Mouse (Mus musculus) monocyte, adult 5-6 weeks (primary cell): Measurements from ENCODE around the gene Plekhm3. TPM values are rescaled to one million over a fixed set of nuclear protein-coding genes. Genes with fewer than 3 reads are reported as not detected.

Experiments
- ATAC-seq: fragments of 153-309, 156-312 bp; replicated peaks from 2 replicates; pipeline ENCODE4 v1.8.0; 2017; ENCODE audit warnings: mild to moderate bottlenecking; ENCODE audit not compliant: low TSS enrichment, insufficient number of reproducible peaks, severe bottlenecking, poor library complexity, low FRiP score
- total RNA-seq: library from RNA; stranded (forward); fragments of 200-1000, 200-491, 200-594 nt; gene quantifications from 3 replicates; pipeline ENCODE4 v1.2.3, GENCODE M21; 2017

The Plekhm3 gene
- total RNA-seq, 1 experiment from 2014 or later: 34.9 TPM

DNA sequence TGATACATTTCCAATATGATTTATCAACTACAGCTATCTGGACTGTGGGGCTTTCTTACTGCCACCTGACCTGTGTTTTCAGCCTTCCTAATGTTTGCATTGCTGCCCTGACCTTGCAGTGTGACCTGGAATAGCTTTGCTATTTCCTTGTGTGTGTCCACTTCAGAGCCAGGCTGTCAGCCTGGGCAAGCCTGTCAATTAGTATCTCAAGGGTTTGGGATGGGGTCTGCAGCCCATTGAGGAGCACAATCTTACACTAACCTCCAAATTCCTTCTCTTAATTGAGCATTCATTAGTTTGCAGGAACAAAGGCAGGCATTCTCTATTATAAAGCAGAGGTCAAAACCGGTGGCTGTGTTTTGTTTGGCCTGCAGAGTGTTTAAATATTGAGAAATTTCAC is 107.6 kb downstream of the Plekhm3 start:
- no peak for ATAC-seq

DNA sequence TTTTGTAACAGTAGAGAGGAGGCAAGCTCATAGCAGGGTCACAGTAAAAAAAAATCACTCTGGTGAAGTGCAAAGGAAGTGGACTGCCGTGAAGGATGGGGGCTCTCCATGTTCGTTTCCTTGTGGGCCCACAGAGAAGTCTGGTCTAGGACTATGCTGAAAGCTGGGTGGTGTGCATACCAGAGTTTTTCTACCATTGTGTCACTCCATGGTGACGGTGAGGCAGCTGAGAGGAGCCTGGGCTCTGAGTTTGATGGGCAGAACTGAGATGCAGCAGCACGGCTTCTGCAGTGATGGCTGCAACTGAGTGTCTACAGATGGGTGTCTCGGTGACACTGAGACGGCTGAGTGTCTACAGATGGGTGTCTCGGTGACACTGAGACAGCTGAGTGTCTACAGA is 108.5 kb downstream of the Plekhm3 start:
- no peak for ATAC-seq

DNA sequence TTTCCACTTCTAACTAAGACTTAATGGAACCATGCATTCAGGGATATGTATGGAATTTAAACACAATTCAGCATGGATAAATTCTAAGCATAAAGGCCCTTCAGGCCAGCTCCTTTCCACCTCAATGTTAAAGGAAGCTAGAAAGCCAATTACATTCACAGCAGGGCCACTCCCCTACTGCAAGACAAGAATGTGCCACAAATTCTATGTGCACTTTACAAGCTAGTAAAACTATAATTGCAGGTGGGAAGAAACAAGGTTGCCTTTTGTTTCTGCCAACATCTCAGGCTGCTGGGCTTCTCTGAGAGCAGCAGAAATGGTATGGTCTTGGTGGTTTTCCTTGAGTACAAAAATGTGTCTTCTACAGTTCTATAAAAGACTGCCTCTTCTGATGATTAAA is 109.1 kb downstream of the Plekhm3 start:
- no peak for ATAC-seq

- ATAC-seq: no peak
Measured at GRCm38 (mm10) chr1:64844978-64845377, 111.6 kb downstream of the Plekhm3 start.

DNA sequence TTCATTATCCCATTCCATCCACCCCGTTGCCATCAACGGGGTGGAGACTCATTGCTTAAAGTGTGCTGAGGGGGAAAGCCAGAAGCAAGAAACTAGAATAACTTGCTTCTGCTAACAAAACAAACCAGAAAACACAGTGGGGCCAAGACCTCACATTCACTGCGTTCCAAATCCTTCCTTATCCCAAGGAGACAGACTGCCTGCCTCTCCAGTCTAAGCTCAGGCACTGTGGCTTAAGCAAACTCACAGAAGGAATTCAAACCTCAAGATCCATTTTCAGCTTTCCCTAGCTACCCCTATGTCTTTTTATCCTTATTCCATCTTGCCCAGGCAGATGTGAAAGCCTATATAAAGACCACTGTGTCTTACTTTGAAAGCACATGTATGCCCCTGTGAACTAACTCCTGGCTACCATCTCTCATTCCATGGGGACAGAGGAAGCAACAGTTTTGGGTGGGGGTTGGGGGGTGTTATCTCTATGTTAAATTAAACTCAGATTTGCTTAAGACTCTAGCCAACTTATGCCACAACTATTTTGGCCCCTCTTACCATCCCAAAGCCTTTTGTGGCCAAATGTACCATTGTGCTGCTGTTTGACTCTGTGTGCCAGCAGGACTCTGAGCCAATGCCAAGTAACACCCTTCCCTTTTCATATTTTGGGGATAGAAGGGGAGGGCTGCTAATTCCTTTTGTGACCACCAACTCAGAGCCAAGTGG is 112.6 kb downstream of the Plekhm3 start:
- ATAC-seq: no peak

GRCm38 (mm10) chr1:64840930-64841329 is 115.7 kb downstream of the Plekhm3 start:
- no peak for ATAC-seq

DNA sequence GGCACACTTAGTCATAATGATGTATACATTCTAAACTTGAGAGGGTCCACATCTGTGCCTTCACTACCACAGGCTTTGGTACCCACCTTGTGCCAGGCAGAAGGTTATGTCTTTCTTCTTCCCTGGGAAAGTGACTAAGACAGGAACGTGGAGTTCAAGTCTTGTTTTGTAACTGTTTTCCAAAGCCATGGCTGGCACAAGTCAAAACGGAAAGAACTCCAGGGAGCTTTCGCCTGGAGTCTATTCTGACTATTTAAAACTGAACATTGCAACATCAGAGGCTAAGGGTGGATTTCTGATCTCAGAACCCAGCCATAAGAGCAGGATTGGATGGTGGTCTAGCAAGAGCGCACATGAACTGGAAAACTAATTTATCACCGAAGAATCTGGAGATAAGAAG is 120.0 kb downstream of the Plekhm3 start:
- ATAC-seq: no peak

- no peak for ATAC-seq
Measured at GRCm38 (mm10) chr1:64836114-64836513, 120.5 kb downstream of the Plekhm3 start.

DNA sequence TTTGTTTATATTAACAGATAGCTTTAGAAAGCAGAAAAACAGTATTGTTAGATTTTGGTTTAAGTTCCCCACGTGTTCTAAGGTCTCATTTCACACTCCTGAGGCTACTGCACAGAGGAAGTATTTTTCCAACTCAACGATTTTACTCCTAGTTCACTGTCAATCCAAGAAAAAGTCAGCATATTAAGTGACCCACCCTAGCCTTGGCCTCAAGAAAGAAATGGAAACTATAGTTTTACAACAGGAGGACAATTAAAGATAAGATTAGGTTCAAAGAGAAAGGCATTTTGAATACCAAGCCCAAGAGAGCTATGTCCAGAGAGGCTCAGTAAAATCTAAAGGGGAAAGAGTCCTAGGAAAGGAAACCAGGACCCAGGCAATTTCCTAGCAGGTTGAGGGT is 125.1 kb downstream of the Plekhm3 start:
- ATAC-seq: no peak

DNA sequence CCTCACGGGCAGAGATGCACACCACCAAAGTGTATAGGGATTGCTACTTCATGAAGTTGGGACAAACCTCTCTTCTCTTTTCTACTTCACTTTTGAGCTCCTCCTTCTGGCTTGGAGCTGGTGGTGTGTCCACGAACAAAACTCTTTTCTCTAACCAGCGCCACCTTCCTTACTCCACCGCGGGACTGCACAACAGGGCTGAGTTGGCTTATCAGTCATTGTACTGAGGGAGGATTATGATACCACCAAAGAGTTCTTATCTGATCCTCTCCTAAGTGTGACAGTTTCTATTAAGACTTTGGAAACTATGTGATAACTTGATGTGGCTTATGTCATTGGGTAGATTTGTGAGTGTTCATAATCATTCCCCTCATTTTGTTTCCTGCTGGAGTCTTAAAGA is 129.2 kb downstream of the Plekhm3 start:
- no peak for ATAC-seq

GRCm38 (mm10) chr1:64826348-64827103 is 130.1 kb downstream of the Plekhm3 start:
- ATAC-seq: no peak

DNA sequence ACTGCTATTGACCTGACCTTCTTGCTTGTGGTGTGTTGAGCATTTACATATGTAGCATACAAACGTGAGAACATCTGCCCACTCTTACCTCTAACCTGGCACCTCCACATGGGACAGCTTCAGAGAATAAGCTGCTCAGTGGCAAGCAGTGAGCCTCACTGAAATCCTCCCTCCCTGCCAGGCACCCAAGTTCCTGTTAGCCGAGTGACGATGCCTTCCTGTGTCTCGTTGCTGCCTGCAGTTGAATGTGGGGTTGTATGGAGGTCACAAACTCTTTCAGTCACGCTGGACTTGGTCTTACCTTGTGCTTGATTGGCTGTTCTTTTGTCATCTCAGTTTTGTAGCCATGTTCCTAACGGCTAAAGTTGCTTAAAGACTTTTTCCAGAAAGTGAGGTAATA is 133.1 kb downstream of the Plekhm3 start:
- no peak for ATAC-seq

- no peak for ATAC-seq
Measured at GRCm38 (mm10) chr1:64817709-64818108, 138.9 kb downstream of the Plekhm3 start.

DNA sequence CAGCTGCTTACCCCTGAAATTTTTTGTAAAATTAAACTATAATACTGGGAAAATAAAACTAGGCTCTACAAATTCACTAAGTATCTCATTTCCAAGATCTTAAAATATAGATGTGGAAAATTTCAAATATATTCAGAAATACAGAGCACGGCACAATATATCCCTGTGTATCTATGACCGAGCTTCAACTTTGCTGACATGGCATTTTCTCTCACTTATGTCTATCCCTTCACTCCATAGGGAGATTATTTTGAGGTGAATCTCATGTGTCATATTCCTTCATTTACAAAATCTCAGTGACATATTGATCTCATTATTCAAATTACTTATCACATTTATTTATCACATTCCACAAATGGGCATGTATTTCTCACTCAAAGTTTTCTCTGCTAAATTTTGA is 143.4 kb downstream of the Plekhm3 start:
- ATAC-seq: no peak

DNA sequence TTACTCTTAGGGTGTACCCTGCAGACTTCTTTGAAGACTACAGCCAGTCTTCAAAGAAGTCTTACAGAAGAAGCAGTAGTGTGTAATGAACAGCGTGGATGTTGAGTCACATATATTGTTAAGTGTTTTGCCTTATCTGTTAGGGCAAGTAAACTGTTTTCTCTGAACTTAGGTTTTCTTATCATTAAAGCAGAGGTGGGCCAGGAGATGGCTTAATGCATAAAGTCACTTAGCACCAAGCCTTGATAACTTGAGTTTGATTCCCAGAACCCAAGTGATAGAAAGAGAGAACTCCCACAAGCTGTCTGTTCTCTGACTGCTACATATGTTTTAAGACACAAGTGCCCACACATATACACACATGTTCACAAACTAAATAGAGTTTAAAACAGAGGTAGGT is 144.7 kb downstream of the Plekhm3 start:
- ATAC-seq: no peak

- ATAC-seq: no peak
Measured at GRCm38 (mm10) chr1:64809085-64809484, 147.5 kb downstream of the Plekhm3 start.

GRCm38 (mm10) chr1:64807766-64808165 is 148.9 kb downstream of the Plekhm3 start:
- no peak for ATAC-seq

DNA sequence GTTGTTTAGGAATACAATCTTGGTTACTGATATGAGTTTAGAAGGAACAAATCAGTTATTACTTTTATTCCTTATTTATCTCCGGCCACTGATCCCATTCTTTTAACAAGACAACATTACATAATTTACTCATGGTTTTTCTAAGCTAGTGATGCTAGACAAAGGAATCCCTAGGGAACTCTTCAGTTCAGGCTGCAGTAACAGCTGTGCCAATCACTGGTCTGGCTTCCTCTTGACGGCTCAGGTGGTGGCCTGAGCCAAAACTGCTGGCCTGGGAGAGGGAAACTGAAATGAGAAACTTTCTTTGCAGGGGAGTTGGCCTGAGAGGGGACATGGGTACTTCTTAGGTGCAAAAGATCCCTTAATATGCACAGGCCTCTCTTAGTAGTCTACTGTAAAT is 151.4 kb downstream of the Plekhm3 start:
- ATAC-seq: no peak

DNA sequence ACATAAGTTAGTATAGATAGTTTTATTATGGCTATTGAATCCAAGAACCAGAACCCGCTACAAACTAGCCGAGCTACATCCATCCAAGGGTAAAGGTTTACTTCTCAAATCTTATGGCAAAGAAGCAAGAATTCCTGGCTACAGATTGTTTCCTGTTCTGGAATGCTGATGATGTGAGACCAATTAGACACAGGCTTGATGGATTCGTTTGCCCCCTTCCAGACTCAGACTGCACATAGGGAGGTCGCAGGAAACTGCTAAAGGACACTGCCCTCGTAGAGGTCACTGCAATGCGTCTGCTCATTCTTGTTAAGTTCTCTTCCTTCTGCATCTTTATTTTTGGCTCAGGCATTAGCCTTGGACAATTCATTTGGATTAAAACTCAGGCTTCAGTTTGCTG is 154.0 kb downstream of the Plekhm3 start:
- no peak for ATAC-seq

GRCm38 (mm10) chr1:64797621-64798020 is 159.0 kb downstream of the Plekhm3 start:
- no peak for ATAC-seq
